Mouse (Mus musculus) olfactory bulb, adult 2 months (tissue): Measurements from ENCODE around the gene R3hdml. TPM values are rescaled to one million over a fixed set of nuclear protein-coding genes. Genes with fewer than 3 reads are reported as not detected.

ENCODE experiments used
- H3K27ac ChIP-seq: fragments of 200-500 bp; 2 replicates; pipeline ENCODE4 v1.5.1; 2012; ENCODE audit warnings: low read depth, low read length; ENCODE audit not compliant: insufficient read depth
- H3K4me1 ChIP-seq: fragments of 200-500 bp; 2 replicates; pipeline ENCODE4 v1.6.1; 2012; ENCODE audit warnings: low read length; ENCODE audit not compliant: control insufficient read depth, insufficient read depth
- H3K4me3 ChIP-seq: fragments of 200-500 bp; 2 replicates; pipeline ENCODE4 v1.5.1; 2012; ENCODE audit warnings: mild to moderate bottlenecking, low read depth, low read length, moderate library complexity; ENCODE audit not compliant: insufficient read depth
- CTCF ChIP-seq: fragments of 200-500 bp; IDR thresholded peaks from 2 replicates; pipeline ENCODE4 v1.5.1; 2012; ENCODE audit warnings: low read depth, mild to moderate bottlenecking, low read length, moderate library complexity; ENCODE audit not compliant: insufficient read depth
- POLR2A ChIP-seq: fragments of 200-500 bp; IDR thresholded peaks from 2 replicates; pipeline ENCODE4 v1.6.1; 2012; ENCODE audit warnings: mild to moderate bottlenecking, low read depth, low read length, moderate library complexity; ENCODE audit not compliant: insufficient read depth
- WGBS: fragments of 180-500 bp; shearing (Covaris S2); methylation state at CpG from one replicate; pipeline ENCODE4 v1.1.7; 2018; 5-methylcytosine and 5-hydroxymethylcytosine counted together
- polyA plus RNA-seq: library from polyadenylated mRNA; stranded (reverse); fragments of >200 nt; gene quantifications from 2 replicates; pipeline ENCODE4 v1.2.4, GENCODE M21; 2012; ENCODE audit warnings: low replicate concordance; ENCODE audit not compliant: missing spikeins, insufficient read depth, insufficient read length

The R3hdml gene
- polyA plus RNA-seq, 1 experiment = not detected

GRCm38 (mm10) chr2:163468866-163469265 lies 23.3 kb upstream of the R3hdml start:
- TF ChIP-seq POLR2A (no peak), CTCF (no peak)
- Histone ChIP-seq H3K27ac (no peak overlapping the region), H3K4me1 (0 out of 2 replicates have a peak, but pooled peaks cover 6% of the 10 kb centered on the region), H3K4me3 (no peak overlapping the region)
- WGBS = 96% methylated on average over 6 of the region's 6 CpGs

GRCm38 (mm10) chr2:163469711-163470110 lies 22.4 kb upstream of the R3hdml start:
- WGBS = 96% methylated on average over 15 of the region's 15 CpGs
- Histone ChIP-seq H3K4me1 (0 out of 2 replicates have a peak, but pooled peaks cover 6% of the 10 kb centered on the region), H3K27ac (no peak overlapping the region), H3K4me3 (no peak overlapping the region)
- TF ChIP-seq POLR2A (no peak), CTCF (no peak)

DNA sequence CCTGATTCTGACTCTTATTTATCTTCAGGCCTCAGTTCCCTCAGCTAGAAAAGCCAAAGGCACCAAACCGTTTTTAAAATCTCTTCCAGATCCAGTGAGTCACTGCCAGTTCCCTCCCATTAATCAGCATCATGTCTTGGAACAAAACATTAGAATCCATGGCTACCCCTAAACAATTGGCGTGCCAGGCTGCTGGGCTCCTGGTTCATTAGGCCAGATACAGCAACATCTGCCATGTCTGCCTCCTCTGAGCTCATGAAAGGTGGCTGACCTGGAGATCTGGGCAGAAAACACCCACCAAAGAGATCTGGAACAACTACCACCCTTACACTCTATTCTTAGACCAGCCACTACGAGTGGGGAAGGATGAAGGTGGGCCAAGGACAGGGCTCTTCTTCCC lies 21.0 kb upstream of the R3hdml start:
- Histone ChIP-seq H3K4me1 (0 out of 2 replicates have a peak, but pooled peaks cover 6% of the 10 kb centered on the region), H3K4me3 (no peak overlapping the region), H3K27ac (no peak overlapping the region)
- WGBS = 37% methylated on average over 3 of the region's 3 CpGs
- TF ChIP-seq CTCF = no peak
- TF ChIP-seq POLR2A = no peak

GRCm38 (mm10) chr2:163471710-163472465 lies 20.2 kb upstream of the R3hdml start:
- 3% methylated on average over 36 of the region's 36 CpGs for WGBS
- H3K4me1 ChIP-seq = 0 out of 2 replicates have a peak, but pooled peaks cover 6% of the 10 kb centered on the region
- H3K27ac ChIP-seq = no peak overlapping the region
- no peak for TF ChIP-seq POLR2A
- no peak for TF ChIP-seq CTCF
- H3K4me3 ChIP-seq = peak overlapping the region; percentile 66

- Histone ChIP-seq H3K27ac (no peak within 1 kb of the TSS), H3K4me1 (0 out of 2 replicates have a peak, but pooled peaks cover 6% of the 10 kb centered on the region), H3K4me3 (peak within 1 kb of the TSS; percentile 66)
- WGBS = under 1% methylated on average over 30 of the region's 30 CpGs
- TF ChIP-seq POLR2A (no peak; the same call in 1 of the 2 replicates), CTCF (peak; percentile 92)
Measured at GRCm38 (mm10) chr2:163472466-163472851, 19.7 kb upstream of the R3hdml start, which contains the start of gene Fitm2. Gene Fitm2, minus strand, starts transcription at chr2:163472629.

DNA sequence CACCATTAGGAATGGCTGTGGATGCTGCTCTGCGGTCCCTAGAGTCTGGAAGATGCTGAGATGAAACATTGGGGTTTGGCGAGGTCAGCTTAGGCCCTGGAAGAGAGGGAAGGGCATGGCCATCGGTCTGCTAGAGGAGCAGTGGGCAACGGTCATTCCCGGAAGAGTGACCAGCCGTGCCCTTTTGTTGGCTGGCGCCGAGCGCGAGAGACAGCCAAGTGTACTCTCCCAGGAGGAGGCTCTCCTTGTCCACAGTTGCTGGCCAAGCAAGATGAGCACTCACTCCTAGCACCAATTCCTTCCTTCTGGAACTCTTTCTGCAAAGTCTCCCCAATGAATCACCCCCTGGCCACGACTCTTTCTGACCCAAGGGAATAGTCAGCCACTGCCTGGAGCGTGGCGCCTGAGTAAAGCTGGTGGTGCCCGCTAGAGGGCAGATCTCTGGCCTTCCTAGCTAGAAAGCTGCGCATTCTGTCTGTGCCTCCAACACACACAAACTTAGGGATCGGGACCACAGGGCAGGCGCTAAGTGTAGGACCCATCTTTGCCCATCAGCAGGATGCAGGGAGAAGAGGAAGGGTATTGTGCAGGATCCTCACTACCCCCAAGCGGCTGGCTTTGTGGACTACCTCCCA lies 11.8 kb upstream of the R3hdml start:
- 51% methylated on average over 18 of the region's 18 CpGs for WGBS
- TF ChIP-seq CTCF = peak; percentile 26; the same call in 1 of the 2 replicates
- no peak for TF ChIP-seq POLR2A
- H3K4me1 ChIP-seq = peaks cover 5% of the 10 kb centered on the region
- H3K27ac ChIP-seq = no peak overlapping the region
- H3K4me3 ChIP-seq = no peak overlapping the region

- H3K4me1 ChIP-seq = peaks cover 5% of the 10 kb centered on the region
- TF ChIP-seq CTCF (no peak), POLR2A (no peak)
- no peak overlapping the region for H3K27ac ChIP-seq
- no peak overlapping the region for H3K4me3 ChIP-seq
- WGBS = 9% methylated on average over 21 of the region's 21 CpGs
Measured at GRCm38 (mm10) chr2:163481539-163482029, 10.5 kb upstream of the R3hdml start.

DNA sequence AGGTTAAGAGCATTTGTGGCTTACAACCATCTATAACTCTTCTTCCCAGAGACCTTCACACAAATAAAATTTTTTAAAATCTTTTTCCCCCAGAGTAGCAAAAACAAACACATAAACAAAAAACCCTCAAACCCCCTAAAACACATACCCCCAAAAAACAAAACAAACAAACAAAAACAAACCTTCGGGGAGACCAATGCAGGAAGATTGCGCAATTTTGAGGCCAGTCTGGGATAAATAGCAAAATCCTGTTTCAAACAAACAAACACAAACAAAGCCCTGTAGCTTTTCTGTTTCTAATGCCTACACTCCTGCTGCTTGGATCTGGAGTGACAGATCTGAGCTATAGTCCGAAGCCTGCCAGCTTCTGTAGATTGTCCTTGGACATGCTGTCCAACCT lies 4.8 kb upstream of the R3hdml start:
- TF ChIP-seq CTCF = no peak
- TF ChIP-seq POLR2A = no peak
- 91% methylated on average over 3 of the region's 3 CpGs for WGBS
- Histone ChIP-seq H3K4me1 (no peaks in the 10 kb centered on the region), H3K27ac (no peak overlapping the region), H3K4me3 (no peak overlapping the region)

DNA sequence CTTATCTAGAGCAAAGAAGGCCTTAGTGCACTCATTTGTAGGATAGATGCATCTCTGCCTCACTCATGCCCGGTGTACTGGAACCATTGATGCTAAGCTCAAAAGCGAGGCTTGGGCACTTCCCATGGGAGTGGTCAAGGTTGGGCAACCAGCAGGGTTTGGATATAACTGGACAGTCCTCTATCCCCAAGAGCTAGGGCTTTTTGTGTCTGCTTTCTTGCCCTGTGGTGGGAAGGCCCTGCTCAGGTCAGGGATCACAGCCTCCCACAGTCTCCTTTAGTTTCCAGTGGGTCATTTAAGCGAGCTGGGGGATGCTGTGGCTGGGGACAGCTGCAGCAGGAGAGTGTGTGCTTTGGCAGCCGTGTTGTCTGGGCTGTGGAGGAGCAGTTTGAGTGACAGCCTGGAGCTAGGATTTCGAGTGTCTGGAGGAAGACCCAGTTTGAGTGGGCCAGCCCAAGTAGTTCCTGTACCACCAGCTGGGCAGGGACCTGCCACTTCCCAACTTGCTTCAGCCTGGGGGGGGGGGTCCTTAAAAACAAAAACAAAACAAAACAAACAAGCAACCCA lies 2.3 kb upstream of the R3hdml start:
- Histone ChIP-seq H3K4me3 (no peak overlapping the region), H3K4me1 (no peaks in the 10 kb centered on the region), H3K27ac (no peak overlapping the region)
- TF ChIP-seq CTCF = no peak
- no peak for TF ChIP-seq POLR2A
- WGBS = 60% methylated on average over 5 of the region's 5 CpGs
